Mouse (Mus musculus): ENCODE measurements around the gene Myh7b.

- TF ChIP-seq CTCF (IDR thresholded peaks at IDR 0.05; ENCODE audit: insufficient read depth, low read length) (no peak), POLR2A (IDR thresholded peaks at IDR 0.05; ENCODE audit: borderline replicate concordance, extremely low read depth, low read depth, low read length) (peak; percentile 59; the same call in 1 of the 2 replicates)
Measured at GRCm38 (mm10) chr2:155592854-155593283, 18.1 kb upstream of the Myh7b start.

Data from lung, adult 2 months (tissue).